Mouse (Mus musculus) Muller cell, postnatal 12 days (primary cell): ENCODE data around the gene Sap30l.
"Not testable (repeated sequence)": the region's sequence is repeated elsewhere in the genome, so short reads cannot be mapped to it uniquely, and the experiment has no call there.

Experiments used
- DNase-seq: peaks from one replicate; pipeline ENCODE4 v3.0.0-alpha.2; 2015; ENCODE audit errors: inconsistent ontology term

Sap30l gene

DNA sequence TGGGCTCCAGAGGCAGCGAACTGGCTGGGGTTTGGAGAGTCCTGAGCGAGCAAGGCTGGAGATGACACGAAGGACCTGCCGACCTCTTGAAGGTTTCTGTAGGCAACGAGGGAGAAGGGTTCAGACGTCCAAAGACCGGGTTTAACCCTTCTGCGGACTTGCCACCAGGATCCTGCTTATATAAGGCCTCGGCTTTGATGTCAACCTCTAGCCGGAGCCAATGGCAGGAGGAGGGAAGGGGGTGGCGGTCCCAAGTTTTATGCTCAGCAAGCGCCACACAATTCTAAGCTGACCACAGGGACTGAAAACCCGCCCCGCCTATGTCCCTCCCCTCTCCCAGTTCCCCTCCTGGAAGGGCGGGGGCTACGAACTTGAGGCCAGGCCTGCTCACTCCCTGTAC is 30.4 kb downstream of the Sap30l start:
- DNase-seq: no peak

DNA sequence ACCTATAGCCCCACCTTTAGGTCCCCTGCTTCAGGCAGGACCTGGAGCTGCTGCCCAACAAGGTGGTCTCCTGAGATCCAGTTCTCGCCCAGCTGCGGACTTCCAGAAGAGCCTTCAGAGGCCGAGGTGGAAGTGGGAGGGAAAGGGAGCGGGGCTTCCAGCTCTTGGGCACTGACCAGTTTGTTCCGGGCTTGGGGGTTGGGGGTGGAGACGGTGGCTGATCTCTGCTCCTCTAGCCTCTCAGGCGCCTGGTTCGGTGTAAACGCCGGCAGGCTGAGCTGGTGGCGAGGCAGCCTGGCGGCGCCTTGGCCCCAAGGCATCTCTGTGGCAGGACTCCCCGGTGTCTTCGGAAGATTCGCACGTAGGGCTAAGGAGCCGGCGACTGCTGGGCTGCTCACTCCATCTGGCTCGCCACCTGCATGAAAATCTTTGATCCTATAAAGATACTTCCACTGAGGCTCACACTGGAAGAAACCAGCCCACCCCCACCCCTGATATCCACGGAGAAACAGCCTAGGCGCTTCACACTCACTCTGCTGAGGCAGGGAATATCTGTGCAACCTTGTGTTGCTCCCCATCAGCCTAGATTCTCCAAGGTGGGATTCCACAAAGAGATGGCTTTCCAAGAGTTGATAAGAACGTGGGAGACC is 31.2 kb downstream of the Sap30l start, which contains the start of gene Hand1:
Gene Hand1 (minus strand): TSS at position 267 of the 650 bp plus-strand sequence.
- no peak for DNase-seq

GRCm38 (mm10) chr11:57833296-57833977 is 32.0 kb downstream of the Sap30l start:
- no peak for DNase-seq

DNA sequence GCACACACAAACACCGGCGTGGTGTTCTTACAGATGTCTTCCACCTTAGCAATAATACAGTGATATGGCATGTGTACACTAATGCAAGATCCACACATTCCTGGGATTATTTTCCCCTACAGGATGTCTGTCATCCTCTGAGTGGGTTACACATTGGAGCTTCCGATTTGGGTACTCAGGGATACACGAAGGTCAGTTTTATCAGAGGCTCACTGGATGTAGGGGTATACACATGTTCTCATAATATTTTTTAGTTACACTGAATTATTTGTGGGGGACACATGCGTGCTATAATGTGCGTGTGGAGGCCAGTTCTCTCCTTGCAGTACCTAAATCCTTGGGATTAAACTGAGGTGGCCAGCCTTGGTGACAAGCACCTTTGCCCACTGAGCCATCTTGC is 32.6 kb downstream of the Sap30l start:
- DNase-seq: no peak

DNA sequence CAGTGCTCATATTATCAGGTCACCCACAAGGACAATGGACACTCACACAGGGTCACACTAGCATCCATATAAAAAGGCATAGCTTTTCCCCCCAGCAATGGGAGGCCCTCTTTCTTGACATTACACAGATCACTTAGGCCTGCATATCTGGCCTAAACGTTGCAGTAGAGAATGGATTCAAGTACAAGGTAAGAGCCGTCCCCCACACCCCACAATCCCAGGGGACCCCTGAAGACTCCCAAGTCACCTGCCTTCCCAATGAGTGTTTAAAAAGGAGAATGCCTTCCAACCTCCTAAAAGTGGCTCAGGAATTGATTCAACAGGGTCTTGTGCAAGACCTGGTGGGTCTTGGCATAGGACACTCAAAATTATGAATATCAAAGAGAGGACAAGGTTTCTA is 33.9 kb downstream of the Sap30l start:
- no peak for DNase-seq

GRCm38 (mm10) chr11:57835931-57836330 is 34.5 kb downstream of the Sap30l start:
- no peak for DNase-seq

- no peak for DNase-seq
These were observed 35.0 kb downstream of the Sap30l start for GRCm38 (mm10) chr11:57836401-57836800.

GRCm38 (mm10) chr11:57836872-57837680 is 35.6 kb downstream of the Sap30l start:
- DNase-seq: no peak

- DNase-seq: no peak
These were observed 36.6 kb downstream of the Sap30l start for GRCm38 (mm10) chr11:57837861-57838680.

GRCm38 (mm10) chr11:57840986-57841385 is 39.5 kb downstream of the Sap30l start:
- DNase-seq: no peak

DNA sequence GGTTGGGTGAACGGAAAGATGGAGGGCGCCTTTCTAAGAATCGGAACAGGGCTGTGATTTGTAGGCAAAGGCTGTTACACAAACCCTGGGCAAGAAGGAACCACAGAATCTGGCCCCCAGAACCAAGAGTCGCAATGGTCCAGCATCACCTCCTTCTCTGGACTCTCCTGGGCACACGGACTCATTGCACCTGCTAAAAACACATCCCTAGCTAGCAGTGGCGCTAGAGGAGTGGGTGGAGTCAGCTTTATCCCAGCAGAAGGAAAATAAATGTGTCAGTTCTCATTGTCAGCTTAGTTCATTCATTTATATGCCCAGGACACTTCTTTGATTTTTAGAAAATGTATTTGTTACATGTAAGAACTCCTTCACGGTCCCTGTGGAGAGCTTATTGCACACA is 40.0 kb downstream of the Sap30l start:
- DNase-seq: no peak

DNA sequence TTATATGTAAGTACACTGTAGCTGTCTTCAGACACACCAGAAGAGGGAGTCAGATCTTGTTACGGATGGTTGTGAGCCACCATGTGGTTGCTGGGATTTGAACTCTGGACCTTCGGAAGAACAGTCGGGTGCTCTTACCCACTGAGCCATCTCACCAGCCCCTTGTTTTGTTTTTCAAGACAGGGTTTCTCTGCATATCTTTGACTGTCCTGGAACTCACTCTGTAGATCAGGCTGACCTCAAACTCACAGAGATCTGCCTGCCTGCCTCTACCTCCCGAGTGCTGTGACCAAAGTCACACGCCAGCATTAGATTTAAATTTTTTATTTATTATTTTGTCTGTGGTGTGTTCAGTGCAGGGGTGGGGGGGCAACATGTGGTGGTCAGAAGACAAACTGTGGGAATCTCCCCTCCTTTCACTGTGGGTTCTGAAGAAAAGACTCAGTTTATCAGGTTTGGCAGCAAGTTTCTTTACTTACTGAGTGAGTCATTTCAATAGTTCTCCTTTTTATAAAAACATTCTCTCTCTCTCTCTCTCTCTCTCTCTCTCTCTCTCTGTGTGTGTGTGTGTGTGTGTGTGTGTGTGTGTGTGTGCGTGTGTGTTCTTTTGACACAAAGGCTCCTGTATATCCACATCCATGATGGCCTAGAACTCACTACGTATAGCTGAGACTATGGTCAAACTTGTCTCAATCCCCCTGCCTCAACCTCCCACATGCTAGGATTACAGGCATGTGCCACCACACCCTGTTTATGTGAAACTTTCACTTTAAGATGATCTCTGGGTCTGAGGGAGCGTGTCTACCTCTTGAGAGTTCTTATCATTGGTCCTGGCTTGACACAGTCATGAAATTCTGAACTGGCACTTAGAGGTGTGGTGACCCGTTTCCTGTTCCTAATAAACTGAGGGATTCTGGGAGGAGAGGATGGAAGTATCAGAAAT is 45.3 kb downstream of the Sap30l start:
- not testable (repeated sequence) for DNase-seq

GRCm38 (mm10) chr11:57847396-57847795 is 46.0 kb downstream of the Sap30l start:
- DNase-seq: no peak

GRCm38 (mm10) chr11:57850298-57850697 is 48.9 kb downstream of the Sap30l start:
- no peak for DNase-seq

DNA sequence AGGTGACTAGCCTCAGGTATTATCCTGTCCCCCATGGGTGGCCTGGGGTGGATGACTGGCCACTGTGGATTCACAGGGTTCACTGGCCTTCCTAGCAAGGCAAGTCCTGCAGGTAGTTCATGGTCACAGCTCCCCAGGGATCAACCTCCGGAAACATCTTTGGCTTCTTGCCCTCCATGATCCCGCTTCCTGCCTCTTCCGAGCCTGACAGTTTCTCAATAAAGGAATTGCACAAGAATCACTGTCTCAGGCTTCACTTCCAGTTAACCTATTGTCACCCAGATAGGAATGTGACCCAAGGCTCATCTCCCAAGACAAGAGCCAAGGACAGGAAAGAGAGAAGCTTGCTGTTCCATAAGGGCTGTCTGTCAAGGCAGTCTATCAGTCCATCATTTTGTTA is 49.5 kb downstream of the Sap30l start:
- no peak for DNase-seq

DNA sequence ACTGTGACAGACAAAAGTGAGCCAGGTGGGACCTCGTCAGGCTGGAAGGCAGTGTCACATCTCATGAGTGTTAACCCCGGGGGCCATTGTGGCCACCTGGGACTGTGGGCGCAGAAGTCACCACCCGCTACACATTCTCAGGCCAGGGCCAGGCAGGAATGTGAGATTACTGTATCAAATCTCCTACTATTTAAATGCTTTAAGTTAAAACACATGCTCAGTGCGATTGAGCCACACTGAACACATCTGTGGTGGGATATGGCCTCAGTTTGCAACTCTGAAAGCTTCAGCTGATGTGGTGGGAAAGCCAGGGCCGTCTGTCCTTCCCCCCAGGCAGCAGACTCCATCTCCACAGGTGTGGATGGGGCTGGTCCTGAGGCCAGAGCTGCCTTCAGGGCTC is 52.1 kb downstream of the Sap30l start:
- DNase-seq: no peak

GRCm38 (mm10) chr11:57857709-57858108 is 56.3 kb downstream of the Sap30l start:
- no peak for DNase-seq
